Mouse (Mus musculus) mature B cell (primary cell): ENCODE measurements around the gene Maged2.
"Not testable (repeated sequence)": the region's sequence is repeated elsewhere in the genome, so short reads cannot be mapped to it uniquely, and the experiment has no call there.

Source experiments
- in situ Hi-C: fragments of 300-500 bp; cut with MboI; formaldehyde crosslinking; loops from 2 replicates; pipeline ENCODE4 v1.14.3; 2019

The Maged2 gene

GRCm38 (mm10) chrX:150814139-150814469, at the start of gene Maged2:
Maged2 (minus strand) TSS chrX:150814345.
- in situ Hi-C loops: no loop called here

DNA sequence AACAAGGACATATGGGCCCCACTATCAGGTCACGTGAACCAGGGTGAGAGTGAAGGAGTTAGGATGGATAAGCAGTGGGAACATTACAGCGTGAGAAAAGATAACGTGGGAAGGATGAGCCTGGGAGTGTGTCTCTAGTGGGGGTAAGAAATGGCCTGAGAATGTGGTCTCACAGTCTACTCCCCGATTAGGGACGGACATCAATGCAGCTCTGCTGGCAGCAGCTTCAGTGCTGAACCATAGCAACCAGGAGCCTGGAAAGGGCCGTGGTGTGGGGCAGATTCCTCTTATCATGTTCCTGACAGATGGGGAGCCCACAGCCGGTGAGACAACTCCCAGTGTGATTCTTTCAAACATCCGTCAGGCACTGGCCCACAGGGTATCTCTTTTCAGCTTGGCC, 34.1 kb upstream of the Maged2 start:
- in situ Hi-C loops: no loop called here

DNA sequence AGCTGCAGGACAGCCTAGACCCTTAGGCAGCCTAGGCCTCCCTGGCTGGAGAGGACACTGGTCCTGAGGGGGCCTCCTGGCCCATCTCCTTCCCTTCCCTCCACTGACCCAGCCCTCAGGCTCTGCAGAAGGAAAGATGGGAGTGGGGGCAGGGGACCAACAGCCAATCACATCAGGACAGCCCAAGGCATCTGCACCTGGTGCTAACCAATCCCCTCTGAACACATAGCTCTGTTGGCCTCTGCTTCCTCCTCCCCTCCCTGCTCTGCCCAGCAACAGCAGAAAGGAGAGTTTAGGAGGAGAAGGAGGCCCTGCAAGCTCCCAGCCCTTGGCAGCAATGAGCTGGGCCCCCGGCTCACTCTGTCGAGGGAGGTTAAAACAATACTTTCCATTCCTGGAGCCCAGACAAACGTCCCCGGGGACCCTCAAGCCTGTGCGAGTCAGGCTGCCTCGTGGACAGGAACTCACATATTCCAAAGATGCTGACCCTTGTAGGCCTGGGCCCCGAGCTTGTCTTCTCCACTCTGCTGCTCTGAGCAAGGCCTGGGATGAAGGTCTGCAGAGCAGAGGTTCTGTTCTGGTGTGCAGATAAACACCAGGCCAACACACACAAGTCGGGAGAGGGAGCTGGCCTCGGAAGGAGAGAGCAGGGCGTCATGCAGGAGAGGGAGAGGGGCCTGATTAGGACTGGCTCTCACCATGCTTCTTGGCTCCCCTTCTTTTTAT, 31.5 kb upstream of the Maged2 start:
- in situ Hi-C loops: not testable (repeated sequence)

- in situ Hi-C loops: not testable (repeated sequence)
Observed at GRCm38 (mm10) chrX:150843257-150843656, 29.1 kb upstream of the Maged2 start.

DNA sequence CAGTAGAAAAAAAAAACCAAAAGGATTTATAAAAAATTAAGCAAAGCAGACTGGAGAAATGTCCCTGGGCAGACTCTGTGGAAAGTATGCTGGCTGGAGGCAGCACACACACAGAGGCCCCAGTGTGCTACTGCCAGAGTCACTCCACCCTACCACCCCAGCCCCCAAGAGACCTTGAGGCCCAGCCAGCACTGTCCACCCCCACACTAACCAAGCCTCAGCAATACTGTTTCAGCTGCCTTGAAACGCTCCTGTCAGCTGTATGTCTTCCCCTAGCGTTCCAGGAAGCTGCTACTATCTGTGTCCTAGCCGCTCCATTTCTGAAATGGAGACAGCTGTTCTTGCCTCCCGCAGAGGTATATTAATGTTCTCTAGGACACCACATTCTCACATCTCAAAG, 16.2 kb upstream of the Maged2 start:
- in situ Hi-C loops: no loop called here

- in situ Hi-C loops: no loop called here
Observed at GRCm38 (mm10) chrX:150817278-150817677, 3.1 kb upstream of the Maged2 start.

- in situ Hi-C loops: no loop called here
Observed at GRCm38 (mm10) chrX:150815601-150816000, 1.5 kb upstream of the Maged2 start.

DNA sequence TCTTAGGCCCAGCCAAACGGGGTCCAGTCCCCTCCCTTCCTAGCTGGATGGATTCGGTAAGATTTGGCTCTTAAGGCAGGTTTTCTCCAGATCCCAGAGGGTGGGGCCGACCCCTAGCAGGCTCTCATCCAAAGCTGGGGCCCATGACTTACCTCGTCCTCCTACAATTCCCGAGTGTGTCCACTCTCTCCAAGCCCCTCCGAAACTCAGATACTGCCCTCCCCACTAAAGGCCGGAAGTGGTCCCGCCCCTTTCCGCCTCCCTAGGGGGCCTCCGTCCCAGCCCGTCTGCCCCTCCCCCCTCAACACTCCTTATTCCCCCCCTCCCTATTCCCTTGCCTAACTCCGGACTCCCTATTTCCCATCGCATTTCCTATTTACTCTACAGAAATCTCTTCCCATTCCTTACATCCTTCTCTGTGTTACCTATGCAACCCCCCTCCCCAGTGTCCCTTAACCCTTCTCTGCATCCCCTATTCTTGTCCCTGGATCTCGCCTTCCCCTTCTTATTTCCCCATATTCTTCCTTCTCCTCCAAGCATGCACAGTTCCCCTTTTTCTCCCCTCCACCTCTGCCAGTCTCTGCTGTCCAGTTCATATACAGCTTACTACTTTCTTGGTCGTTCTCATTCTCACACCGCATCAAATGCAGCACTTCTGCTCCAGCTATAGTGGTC, 544 bp downstream of the Maged2 start:
- in situ Hi-C loops: no loop called here

GRCm38 (mm10) chrX:150812787-150813298, 1.3 kb downstream of the Maged2 start:
- in situ Hi-C loops: no loop called here

DNA sequence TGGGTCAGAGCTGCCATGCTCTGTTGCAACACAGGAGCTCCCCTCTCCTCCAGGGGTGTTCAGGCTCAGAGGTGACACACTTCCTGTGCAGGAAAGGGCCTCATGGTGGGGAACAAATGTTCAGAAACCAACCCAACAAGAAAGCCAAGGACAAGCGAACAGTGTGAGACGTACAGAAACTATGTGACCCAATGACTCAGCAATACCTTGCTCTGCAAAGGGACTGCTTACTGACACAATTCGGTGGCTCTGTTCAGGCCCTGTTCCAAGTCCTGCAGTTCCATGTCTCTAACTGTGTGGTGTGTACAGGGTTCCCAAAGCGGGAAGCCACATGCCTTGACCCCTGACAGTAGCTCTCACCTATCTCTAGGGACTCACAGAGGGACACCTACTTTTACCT, 13.2 kb downstream of the Maged2 start:
- in situ Hi-C loops: not testable (repeated sequence)

DNA sequence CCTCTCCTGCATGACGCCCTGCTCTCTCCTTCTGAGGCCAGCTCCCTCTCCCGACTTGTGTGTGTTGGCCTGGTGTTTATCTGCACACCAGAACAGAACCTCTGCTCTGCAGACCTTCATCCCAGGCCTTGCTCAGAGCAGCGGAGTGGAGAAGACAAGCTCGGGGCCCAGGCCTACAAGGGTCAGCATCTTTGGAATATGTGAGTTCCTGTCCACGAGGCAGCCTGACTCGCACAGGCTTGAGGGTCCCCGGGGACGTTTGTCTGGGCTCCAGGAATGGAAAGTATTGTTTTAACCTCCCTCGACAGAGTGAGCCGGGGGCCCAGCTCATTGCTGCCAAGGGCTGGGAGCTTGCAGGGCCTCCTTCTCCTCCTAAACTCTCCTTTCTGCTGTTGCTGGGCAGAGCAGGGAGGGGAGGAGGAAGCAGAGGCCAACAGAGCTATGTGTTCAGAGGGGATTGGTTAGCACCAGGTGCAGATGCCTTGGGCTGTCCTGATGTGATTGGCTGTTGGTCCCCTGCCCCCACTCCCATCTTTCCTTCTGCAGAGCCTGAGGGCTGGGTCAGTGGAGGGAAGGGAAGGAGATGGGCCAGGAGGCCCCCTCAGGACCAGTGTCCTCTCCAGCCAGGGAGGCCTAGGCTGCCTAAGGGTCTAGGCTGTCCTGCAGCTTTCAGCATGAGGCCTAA, 15.5 kb downstream of the Maged2 start:
- in situ Hi-C loops: not testable (repeated sequence)
